Mouse (Mus musculus) liver, embryonic 15.5 days (tissue): ENCODE measurements around the gene Samd4b. TPM values are rescaled to one million over a fixed set of nuclear protein-coding genes. Genes with fewer than 3 reads are reported as not detected.

ENCODE experiments used
- ATAC-seq: fragments of 200-750 bp; cut with Nextera tagmentation; 2 replicates; pipeline ENCODE4 v1.8.0; 2017; ENCODE audit warnings: moderate number of reproducible peaks, mild to moderate bottlenecking, moderate library complexity; ENCODE audit not compliant: insufficient read depth
- H3K27ac ChIP-seq: fragments of 300-500 bp; sonication (generic); replicated peaks from 2 replicates; pipeline ENCODE4 v1.5.1; 2015; ENCODE audit warnings: mild to moderate bottlenecking, inconsistent platforms
- H3K27me3 ChIP-seq: fragments of 300-500 bp; sonication (generic); 2 replicates; pipeline ENCODE4 v1.6.1; 2015; ENCODE audit warnings: mild to moderate bottlenecking, inconsistent platforms
- H3K36me3 ChIP-seq: fragments of 300-500 bp; sonication (generic); replicated peaks from 2 replicates; pipeline ENCODE4 v1.6.1; 2015; ENCODE audit warnings: moderate library complexity, mild to moderate bottlenecking, inconsistent platforms
- H3K4me1 ChIP-seq: fragments of 300-500 bp; sonication (generic); replicated peaks from 2 replicates; pipeline ENCODE4 v1.6.1; 2015; ENCODE audit warnings: inconsistent platforms
- H3K4me2 ChIP-seq: fragments of 300-500 bp; sonication (generic); 2 replicates; pipeline ENCODE4 v1.6.1; 2015; ENCODE audit warnings: moderate library complexity, mild to moderate bottlenecking, inconsistent platforms
- H3K4me3 ChIP-seq: fragments of 300-500 bp; sonication (generic); replicated peaks from 2 replicates; pipeline ENCODE4 v1.5.1; 2015; ENCODE audit warnings: mild to moderate bottlenecking, inconsistent platforms
- H3K9ac ChIP-seq: fragments of 300-500 bp; sonication (generic); 2 replicates; pipeline ENCODE4 v1.6.1; 2015; ENCODE audit warnings: moderate library complexity, mild to moderate bottlenecking, inconsistent platforms
- H3K9me3 ChIP-seq: fragments of 300-500 bp; sonication (generic); replicated peaks from 2 replicates; pipeline ENCODE4 v1.6.1; 2016; ENCODE audit warnings: inconsistent platforms
- WGBS: fragments of 180-500 bp; shearing (Covaris S2); methylation state at CpG from one replicate; pipeline ENCODE4 v1.1.7; 2015; ENCODE audit warnings: mixed read lengths; ENCODE audit not compliant: insufficient replicate concordance; 5-methylcytosine and 5-hydroxymethylcytosine counted together
- polyA plus RNA-seq: library from polyadenylated mRNA; unstranded; fragments of >200 nt; fragmentation: Nextera tagmentation; extraction: Ambion mirVana; gene quantifications from 2 replicates; pipeline ENCODE4 v1.2.1, GENCODE M21; 2015

Samd4b gene
- polyA plus RNA-seq, 1 experiment from 2014 or later: 5.6 TPM

GRCm38 (mm10) chr7:28442688-28443087 is 155.3 kb downstream of the Samd4b start:
- H3K9me3 ChIP-seq: no peaks in the 10 kb centered on the region
- no peaks in the 10 kb centered on the region; the same call in 1 of the 2 replicates for H3K27me3 ChIP-seq
- H3K4me1 ChIP-seq: peaks cover 9% of the 10 kb centered on the region; the same call in 1 of the 2 replicates
- no peak overlapping the region for H3K4me3 ChIP-seq
- WGBS: 4% methylated on average over 4 of the region's 4 CpGs
- H3K36me3 ChIP-seq: no peaks in the 10 kb centered on the region
- ATAC-seq: 0 out of 2 replicates have a peak, but pooled peaks have one; percentile 8
- peak overlapping the region; percentile 13; the same call in 1 of the 2 replicates for H3K4me2 ChIP-seq
- peak overlapping the region; percentile 31; the same call in 1 of the 2 replicates for H3K27ac ChIP-seq
- H3K9ac ChIP-seq: no peak overlapping the region

GRCm38 (mm10) chr7:28441776-28442485 is 156.0 kb downstream of the Samd4b start:
- no peak for ATAC-seq
- WGBS: 39% methylated on average over 14 of the region's 14 CpGs
- Histone ChIP-seq H3K27ac (peak overlapping the region; percentile 65), H3K4me3 (peak overlapping the region; percentile 28), H3K27me3 (no peaks in the 10 kb centered on the region; the same call in 1 of the 2 replicates), H3K9ac (peak overlapping the region; percentile 25; the same call in 1 of the 2 replicates), H3K9me3 (no peaks in the 10 kb centered on the region), H3K36me3 (no peaks in the 10 kb centered on the region), H3K4me1 (peaks cover 17% of the 10 kb centered on the region), H3K4me2 (peak overlapping the region; percentile 7)

DNA sequence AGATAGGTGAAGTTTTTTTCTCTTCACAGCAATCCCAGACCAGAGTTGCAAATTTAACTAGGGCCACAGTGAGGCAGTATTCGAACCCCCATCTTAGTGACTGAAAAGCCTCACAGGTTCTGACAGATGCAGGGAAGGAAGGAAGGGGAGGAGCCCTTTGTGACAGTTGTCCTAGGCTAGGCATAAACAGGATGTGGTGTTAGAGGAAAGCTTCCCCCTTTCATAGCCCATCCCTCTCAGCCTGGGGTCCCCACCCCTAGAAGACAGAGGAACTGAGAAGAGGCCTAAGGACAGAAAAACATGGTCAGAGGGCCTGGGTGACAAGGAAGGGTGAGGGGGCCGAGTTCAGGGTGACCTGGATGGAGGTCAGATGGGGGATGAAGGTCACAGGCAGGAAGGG is 157.2 kb downstream of the Samd4b start:
- Histone ChIP-seq H3K4me1 (peaks cover 18% of the 10 kb centered on the region), H3K27me3 (no peaks in the 10 kb centered on the region), H3K4me2 (peak overlapping the region; percentile 25; the same call in 1 of the 2 replicates), H3K36me3 (no peaks in the 10 kb centered on the region), H3K9me3 (no peaks in the 10 kb centered on the region), H3K27ac (peak overlapping the region; percentile 45), H3K9ac (no peak overlapping the region), H3K4me3 (peak overlapping the region; percentile 39)
- ATAC-seq: no peak
- 7% methylated on average over 2 of the region's 2 CpGs for WGBS

DNA sequence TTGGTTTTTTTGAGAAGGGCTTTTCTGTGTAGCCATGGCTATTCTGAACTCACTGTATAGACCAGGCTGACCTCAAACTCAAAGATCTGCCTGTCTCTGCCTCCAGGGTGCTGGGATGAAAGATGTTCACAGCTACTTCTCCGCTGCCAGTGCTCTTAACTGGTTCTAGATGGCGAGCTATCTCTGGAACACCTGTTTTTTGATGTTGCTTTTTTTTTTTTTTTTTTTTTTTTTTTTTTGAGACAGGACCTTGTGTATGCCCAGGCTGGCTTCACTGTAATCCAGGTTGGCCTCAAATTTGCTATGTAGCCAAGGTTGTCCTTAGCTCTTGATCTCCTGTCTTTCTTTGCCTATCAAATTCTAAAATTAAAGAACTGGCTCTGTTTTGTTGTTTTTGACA is 159.2 kb downstream of the Samd4b start:
- ATAC-seq: no peak
- no peaks in the 10 kb centered on the region for H3K27me3 ChIP-seq
- WGBS: 31% methylated on average over 2 of the region's 2 CpGs

GRCm38 (mm10) chr7:28437964-28438363 is 160.0 kb downstream of the Samd4b start:
- no peak overlapping the region for H3K4me3 ChIP-seq
- peak overlapping the region; percentile 83; the same call in 1 of the 2 replicates for H3K27ac ChIP-seq
- peaks cover 5% of the 10 kb centered on the region for H3K36me3 ChIP-seq
- no peaks in the 10 kb centered on the region for H3K27me3 ChIP-seq
- ATAC-seq: no peak
- H3K4me1 ChIP-seq: peaks cover 41% of the 10 kb centered on the region
- H3K9me3 ChIP-seq: no peaks in the 10 kb centered on the region
- 0 out of 2 replicates have a peak overlapping the region, but pooled peaks have one; percentile 91 for H3K4me2 ChIP-seq
- H3K9ac ChIP-seq: no peak overlapping the region

More for the DNA sequence above, 159.2 kb downstream of the Samd4b start:
- Histone ChIP-seq H3K4me3 (no peak overlapping the region), H3K36me3 (no peaks in the 10 kb centered on the region), H3K4me1 (peaks cover 37% of the 10 kb centered on the region), H3K4me2 (no peak overlapping the region), H3K27ac (no peak overlapping the region), H3K9me3 (no peaks in the 10 kb centered on the region), H3K9ac (no peak overlapping the region)

DNA sequence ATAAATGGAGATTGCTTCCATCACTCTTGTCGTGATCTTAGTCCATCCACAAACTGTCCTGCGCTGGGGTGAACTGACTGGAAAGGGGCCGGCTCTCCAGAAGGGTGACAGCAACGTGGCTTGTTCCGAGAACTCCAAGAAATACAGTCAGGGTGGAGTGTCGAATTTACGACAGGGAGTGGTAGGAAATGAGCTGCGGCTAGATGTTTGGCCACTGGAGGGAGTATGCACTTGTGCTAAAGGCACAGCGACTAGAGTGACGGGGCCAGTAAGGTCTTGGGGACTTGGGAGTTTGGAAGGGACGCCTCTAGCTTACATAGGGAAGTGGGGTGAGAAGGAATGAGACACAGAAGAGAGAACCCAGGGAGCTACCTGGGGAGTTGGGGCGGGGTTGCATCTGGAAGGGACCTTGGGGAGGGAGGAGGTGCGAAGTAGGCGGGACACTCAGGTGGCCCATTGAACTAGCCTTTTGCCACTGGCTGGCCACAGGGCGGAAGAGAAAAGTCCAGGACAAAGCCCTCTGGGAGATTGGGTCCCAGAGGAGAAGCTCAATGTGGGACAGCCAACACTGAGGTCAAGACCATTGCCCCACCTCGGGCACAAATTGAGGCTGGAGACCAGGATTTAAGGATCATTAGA is 160.9 kb downstream of the Samd4b start, which contains the start of gene Gmfg:
TSS of gene Gmfg (plus strand) at position 516 of the 639 bp plus-strand sequence.
- H3K27ac ChIP-seq: peak within 1 kb of the TSS; percentile 83
- peaks cover 50% of the 10 kb centered on the region for H3K4me1 ChIP-seq
- peak within 1 kb of the TSS; percentile 80 for H3K9ac ChIP-seq
- 4% methylated on average over 16 of the region's 16 CpGs for WGBS
- H3K4me2 ChIP-seq: peak within 1 kb of the TSS; percentile 91
- no peaks in the 10 kb centered on the region for H3K27me3 ChIP-seq
- H3K36me3 ChIP-seq: peaks cover 6% of the 10 kb centered on the region
- ATAC-seq: peak; percentile 42
- no peaks in the 10 kb centered on the region for H3K9me3 ChIP-seq
- peak within 1 kb of the TSS; percentile 89 for H3K4me3 ChIP-seq

DNA sequence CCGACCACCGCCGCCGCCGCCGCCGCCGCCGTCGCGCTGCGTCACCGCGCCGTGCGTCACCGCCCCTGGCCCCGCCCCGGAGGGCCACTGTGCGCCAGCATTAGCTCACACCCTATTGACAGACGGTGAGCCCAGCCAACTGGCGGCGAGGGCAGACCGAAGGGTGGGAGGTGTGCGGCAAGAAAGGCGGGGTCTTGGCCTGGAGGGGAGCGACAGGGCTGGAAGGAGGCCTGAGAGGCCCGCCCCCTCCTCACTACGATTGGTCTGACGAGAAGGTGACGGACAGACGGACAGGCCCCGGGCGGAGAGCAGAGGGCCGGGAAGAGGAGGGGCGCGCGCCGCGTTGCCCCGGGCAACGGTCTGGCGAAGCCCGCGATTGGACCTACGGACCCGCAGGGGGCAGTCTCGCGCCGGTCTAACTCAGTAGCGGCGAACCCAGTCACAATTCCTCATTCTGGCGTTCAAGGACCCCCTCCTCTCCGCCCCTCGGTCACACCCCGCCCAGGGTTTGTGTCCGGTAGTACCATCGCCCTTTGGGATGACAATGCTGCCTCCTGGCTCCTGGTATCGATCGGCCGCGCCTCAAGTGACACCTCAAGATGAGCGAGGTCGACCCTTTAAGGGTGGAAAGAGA is 161.6 kb downstream of the Samd4b start:
- Histone ChIP-seq H3K4me2 (peak overlapping the region; percentile 91), H3K27me3 (no peaks in the 10 kb centered on the region), H3K9ac (peak overlapping the region; percentile 96), H3K27ac (peak overlapping the region; percentile 83), H3K9me3 (no peaks in the 10 kb centered on the region), H3K36me3 (peaks cover 11% of the 10 kb centered on the region), H3K4me1 (peaks cover 57% of the 10 kb centered on the region), H3K4me3 (peak overlapping the region; percentile 89)
- peak; percentile 94 for ATAC-seq
- under 1% methylated on average over 64 of the region's 64 CpGs for WGBS

GRCm38 (mm10) chr7:28435660-28436259 is 162.2 kb downstream of the Samd4b start:
- Histone ChIP-seq H3K27me3 (no peaks in the 10 kb centered on the region), H3K36me3 (peaks cover 15% of the 10 kb centered on the region), H3K4me3 (peak overlapping the region; percentile 89), H3K4me1 (peaks cover 63% of the 10 kb centered on the region), H3K4me2 (peak overlapping the region; percentile 89), H3K27ac (peak overlapping the region; percentile 78), H3K9me3 (no peaks in the 10 kb centered on the region), H3K9ac (peak overlapping the region; percentile 96)
- peak; percentile 4; the same call in 1 of the 2 replicates for ATAC-seq
- 0% methylated on average over 33 of the region's 70 CpGs for WGBS

- ATAC-seq: no peak
- peak overlapping the region; percentile 21 for H3K4me3 ChIP-seq
- peaks cover 71% of the 10 kb centered on the region for H3K4me1 ChIP-seq
- H3K4me2 ChIP-seq: peak overlapping the region; percentile 89
- H3K9ac ChIP-seq: peak overlapping the region; percentile 23; the same call in 1 of the 2 replicates
- H3K9me3 ChIP-seq: no peaks in the 10 kb centered on the region
- 23% methylated on average over 2 of the region's 2 CpGs for WGBS
- H3K36me3 ChIP-seq: peaks cover 27% of the 10 kb centered on the region
- no peaks in the 10 kb centered on the region for H3K27me3 ChIP-seq
- H3K27ac ChIP-seq: peak overlapping the region; percentile 84
Observed at GRCm38 (mm10) chr7:28432252-28432651, 165.7 kb downstream of the Samd4b start.

DNA sequence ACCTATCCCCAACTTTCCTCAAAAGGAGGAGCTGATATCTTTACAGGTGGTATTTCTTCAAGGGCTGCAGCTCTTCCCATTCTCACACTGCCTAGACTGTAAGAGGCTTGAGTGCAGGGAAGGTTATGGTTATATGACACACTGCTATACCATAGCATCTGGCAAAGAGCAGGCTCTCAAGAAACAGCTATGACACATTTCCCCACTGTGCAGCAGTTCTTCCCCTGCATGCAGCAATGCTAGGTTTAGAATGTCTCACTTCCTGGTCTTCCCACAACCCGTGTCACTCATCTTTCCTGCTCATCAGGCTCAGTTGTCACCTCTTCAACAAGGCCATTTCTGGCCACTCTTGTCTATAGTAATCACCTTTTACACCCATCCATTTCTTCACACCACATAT is 167.4 kb downstream of the Samd4b start:
- 8% methylated on average over 1 of the region's 1 CpGs for WGBS
- Histone ChIP-seq H3K36me3 (peaks cover 30% of the 10 kb centered on the region), H3K4me3 (no peak overlapping the region), H3K27ac (0 out of 2 replicates have a peak overlapping the region, but pooled peaks have one; percentile 84), H3K4me1 (peaks cover 66% of the 10 kb centered on the region), H3K9ac (no peak overlapping the region), H3K27me3 (no peaks in the 10 kb centered on the region), H3K9me3 (no peaks in the 10 kb centered on the region), H3K4me2 (peak overlapping the region; percentile 11; the same call in 1 of the 2 replicates)
- ATAC-seq: no peak
